Mouse (Mus musculus): ENCODE measurements at regions not wholly inside any gene's neighbourhood (a gene's known extent, or its start where the extent isn't known, plus 50 kb on each side); places are given as distances from the start of the nearest gene placed in this dataset.
A peak's percentile ranks its signal among the peaks of the same experiment; 100 is the strongest.

- peak overlapping the region; percentile 52 for H3K4me3 ChIP-seq (replicated peaks; ENCODE audit: low read length)
- H3K27me3 ChIP-seq (ENCODE audit: control insufficient read depth, insufficient read depth, low read length): peaks cover 29% of the 10 kb centered on the region
- peak overlapping the region; percentile 96 for H3K4me2 ChIP-seq (replicated peaks; ENCODE audit: low read depth, low read length, severe bottlenecking)
- 16% methylated on average over 11 of the region's 11 CpGs for WGBS
- DNase-seq (ENCODE audit: low spot score) (no peak), ATAC-seq (ENCODE audit: low FRiP score, low read depth) (no peak)
- peak overlapping the region; percentile 48; the same call in 1 of the 2 replicates for H3K9ac ChIP-seq (ENCODE audit: low read depth, low read length, severe bottlenecking)
- H3K9me3 ChIP-seq (ENCODE audit: control insufficient read depth, low read length): no peaks in the 10 kb centered on the region
- no peaks in the 10 kb centered on the region for H3K36me3 ChIP-seq (ENCODE audit: control insufficient read depth, insufficient read depth, low read length)
- H3K27ac ChIP-seq (replicated peaks; ENCODE audit: low read depth, low read length): no peak overlapping the region
- no peaks in the 10 kb centered on the region for H3K4me1 ChIP-seq (ENCODE audit: control insufficient read depth, insufficient read depth, low read length)
- no peak for TF ChIP-seq POLR2A (IDR thresholded peaks at IDR 0.05; ENCODE audit: borderline replicate concordance, extremely low read depth, insufficient read depth, insufficient read length)
Observed at GRCm38 (mm10) chr8:126139546-126139870, 144.5 kb downstream of the Kcnk1 start.

DNA sequence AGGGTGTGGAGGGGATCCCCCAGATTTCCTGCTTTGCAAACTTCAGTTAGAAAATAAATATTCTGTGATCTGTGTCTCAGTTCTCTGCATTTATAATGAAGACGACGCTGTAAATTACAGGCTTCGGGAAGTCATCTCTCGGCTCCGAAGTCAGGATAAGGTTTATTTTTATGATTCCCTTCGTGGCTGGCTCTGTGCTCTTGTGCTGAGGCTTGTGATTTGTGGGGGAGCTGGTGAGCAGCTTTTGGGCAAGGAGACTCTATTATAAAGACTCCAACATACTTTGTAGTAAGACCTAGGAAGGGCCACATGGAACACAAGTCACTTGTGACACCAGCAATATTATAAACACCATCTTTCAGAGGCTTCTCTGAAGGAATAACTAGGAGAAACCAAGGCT lies 146.0 kb downstream of the Kcnk1 start:
- Histone ChIP-seq H3K4me2 (replicated peaks; ENCODE audit: low read depth, low read length, severe bottlenecking) (no peak overlapping the region), H3K27ac (replicated peaks; ENCODE audit: low read depth, low read length) (no peak overlapping the region), H3K27me3 (ENCODE audit: control insufficient read depth, insufficient read depth, low read length) (peaks cover 29% of the 10 kb centered on the region), H3K4me3 (replicated peaks; ENCODE audit: low read length) (no peak overlapping the region), H3K9me3 (ENCODE audit: control insufficient read depth, low read length) (no peaks in the 10 kb centered on the region), H3K9ac (ENCODE audit: low read depth, low read length, severe bottlenecking) (no peak overlapping the region), H3K36me3 (ENCODE audit: control insufficient read depth, insufficient read depth, low read length) (no peaks in the 10 kb centered on the region), H3K4me1 (ENCODE audit: control insufficient read depth, insufficient read depth, low read length) (no peaks in the 10 kb centered on the region)
- DNase-seq (ENCODE audit: low spot score) (no peak), ATAC-seq (ENCODE audit: low FRiP score, low read depth) (no peak)
- TF ChIP-seq POLR2A (IDR thresholded peaks at IDR 0.05; ENCODE audit: borderline replicate concordance, extremely low read depth, insufficient read depth, insufficient read length): no peak
- 68% methylated on average over 6 of the region's 6 CpGs for WGBS

DNA sequence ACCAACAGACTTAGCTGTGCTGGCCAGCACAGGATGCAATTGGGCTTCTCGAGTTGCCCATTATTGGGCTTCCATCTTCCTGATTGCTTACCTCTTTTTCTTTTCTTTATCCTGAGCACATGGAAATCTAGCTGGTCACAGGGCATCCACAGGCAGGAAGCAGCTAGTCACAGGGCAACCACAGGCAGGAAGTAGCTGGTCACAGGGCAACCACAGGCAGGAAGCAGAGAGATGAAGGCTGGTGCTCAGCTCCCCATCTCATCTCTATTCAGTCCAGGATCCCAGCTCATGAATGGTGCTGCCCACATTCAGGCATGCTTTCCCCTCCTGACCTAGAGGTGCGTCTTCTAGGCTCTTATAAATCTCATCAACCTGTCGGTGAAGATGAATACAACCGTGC lies 146.8 kb upstream of the Slc35f3 start:
- no peaks in the 10 kb centered on the region for H3K9me3 ChIP-seq (ENCODE audit: control insufficient read depth, low read length)
- no peak for TF ChIP-seq POLR2A (IDR thresholded peaks at IDR 0.05; ENCODE audit: borderline replicate concordance, extremely low read depth, insufficient read depth, insufficient read length)
- no peak overlapping the region for H3K9ac ChIP-seq (ENCODE audit: low read depth, low read length, severe bottlenecking)
- H3K4me1 ChIP-seq (ENCODE audit: control insufficient read depth, insufficient read depth, low read length): no peaks in the 10 kb centered on the region
- ATAC-seq (ENCODE audit: low FRiP score, low read depth): no peak
- H3K4me3 ChIP-seq (replicated peaks; ENCODE audit: low read length): no peak overlapping the region
- no peak for DNase-seq (ENCODE audit: low spot score)
- H3K27ac ChIP-seq (replicated peaks; ENCODE audit: low read depth, low read length): no peak overlapping the region
- no peaks in the 10 kb centered on the region for H3K27me3 ChIP-seq (ENCODE audit: control insufficient read depth, insufficient read depth, low read length)
- WGBS: 70% methylated on average over 4 of the region's 4 CpGs
- H3K4me2 ChIP-seq (replicated peaks; ENCODE audit: low read depth, low read length, severe bottlenecking): no peak overlapping the region
- no peaks in the 10 kb centered on the region for H3K36me3 ChIP-seq (ENCODE audit: control insufficient read depth, insufficient read depth, low read length)

DNA sequence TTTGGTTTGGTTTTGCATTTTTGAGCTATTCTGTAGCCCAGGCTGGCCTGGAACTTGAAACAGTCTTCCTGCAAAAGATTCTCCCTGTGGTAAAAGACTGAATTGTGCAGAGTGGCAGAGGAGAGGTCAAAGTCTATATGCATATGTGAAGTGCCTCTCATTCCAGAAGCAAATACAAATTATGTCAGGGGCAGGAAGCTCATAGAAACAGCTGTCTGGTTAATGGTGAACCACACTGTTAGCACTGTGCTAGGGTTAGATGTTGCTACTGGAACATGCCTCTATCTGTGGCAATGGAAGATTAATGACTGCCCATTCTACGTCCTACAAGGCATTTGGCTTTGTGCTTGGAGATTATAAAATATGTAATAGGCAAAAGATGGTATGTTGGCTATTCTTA lies 144.4 kb upstream of the Slc35f3 start:
- ATAC-seq (ENCODE audit: low FRiP score, low read depth): no peak
- H3K4me2 ChIP-seq (replicated peaks; ENCODE audit: low read depth, low read length, severe bottlenecking): no peak overlapping the region
- no peak overlapping the region for H3K27ac ChIP-seq (replicated peaks; ENCODE audit: low read depth, low read length)
- no peaks in the 10 kb centered on the region for H3K4me1 ChIP-seq (ENCODE audit: control insufficient read depth, insufficient read depth, low read length)
- no peaks in the 10 kb centered on the region for H3K36me3 ChIP-seq (ENCODE audit: control insufficient read depth, insufficient read depth, low read length)
- no peak overlapping the region for H3K9ac ChIP-seq (ENCODE audit: low read depth, low read length, severe bottlenecking)
- no peak for DNase-seq (ENCODE audit: low spot score)
- no peaks in the 10 kb centered on the region for H3K9me3 ChIP-seq (ENCODE audit: control insufficient read depth, low read length)
- no peak overlapping the region for H3K4me3 ChIP-seq (replicated peaks; ENCODE audit: low read length)
- WGBS: 77% methylated on average over 1 of the region's 1 CpGs
- no peaks in the 10 kb centered on the region for H3K27me3 ChIP-seq (ENCODE audit: control insufficient read depth, insufficient read depth, low read length)
- no peak for TF ChIP-seq POLR2A (IDR thresholded peaks at IDR 0.05; ENCODE audit: borderline replicate concordance, extremely low read depth, insufficient read depth, insufficient read length)

DNA sequence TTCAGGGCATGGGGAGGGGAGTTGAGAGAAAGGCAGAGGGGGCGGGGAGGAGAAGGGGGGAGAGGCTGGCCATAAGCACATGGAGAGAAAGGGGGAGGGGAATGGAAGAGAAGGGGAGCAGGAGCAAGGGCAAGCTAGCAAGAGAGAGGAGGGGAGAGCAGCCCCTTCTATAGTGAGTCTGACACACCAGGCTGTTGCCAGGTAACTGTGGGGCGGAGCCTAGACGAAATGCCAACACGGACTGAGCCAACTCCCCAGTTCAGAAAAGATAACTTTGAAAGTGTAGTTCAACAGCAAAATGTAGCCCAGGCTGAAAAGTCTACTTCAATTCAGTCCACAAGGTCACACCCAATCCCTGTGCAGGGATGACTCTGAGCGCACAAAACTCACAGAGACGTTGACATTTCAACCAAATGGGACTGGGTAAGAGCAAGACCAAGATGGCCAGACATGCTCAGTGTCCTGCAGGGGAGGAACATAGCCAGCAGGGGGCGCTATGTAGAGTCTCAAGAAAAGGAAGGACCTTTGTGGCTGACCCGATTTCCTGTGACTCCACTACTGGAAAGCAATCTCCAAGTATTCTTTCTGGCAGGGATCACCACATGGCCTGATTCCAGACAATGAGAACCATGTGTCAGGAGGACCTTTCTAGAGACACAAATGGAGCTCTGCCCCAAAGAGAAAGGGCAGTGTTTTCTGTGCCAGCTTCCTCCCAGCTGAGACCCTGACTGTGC lies 140.7 kb upstream of the Slc35f3 start:
- Histone ChIP-seq H3K27ac (replicated peaks; ENCODE audit: low read depth, low read length) (no peak overlapping the region), H3K4me3 (replicated peaks; ENCODE audit: low read length) (no peak overlapping the region), H3K36me3 (ENCODE audit: control insufficient read depth, insufficient read depth, low read length) (no peaks in the 10 kb centered on the region), H3K9ac (ENCODE audit: low read depth, low read length, severe bottlenecking) (no peak overlapping the region), H3K27me3 (ENCODE audit: control insufficient read depth, insufficient read depth, low read length) (no peaks in the 10 kb centered on the region), H3K4me1 (ENCODE audit: control insufficient read depth, insufficient read depth, low read length) (no peaks in the 10 kb centered on the region), H3K9me3 (ENCODE audit: control insufficient read depth, low read length) (no peaks in the 10 kb centered on the region), H3K4me2 (replicated peaks; ENCODE audit: low read depth, low read length, severe bottlenecking) (no peak overlapping the region)
- no peak for TF ChIP-seq POLR2A (IDR thresholded peaks at IDR 0.05; ENCODE audit: borderline replicate concordance, extremely low read depth, insufficient read depth, insufficient read length)
- no peak for ATAC-seq (ENCODE audit: low FRiP score, low read depth)
- peak; percentile 42 for DNase-seq (ENCODE audit: low spot score)
- WGBS: 64% methylated on average over 8 of the region's 8 CpGs

Data from limb, embryonic 14.5 days (tissue).